Mouse (Mus musculus) left cerebral cortex, postnatal 25 days (tissue): ENCODE results near the gene Gm44973. TPM values are rescaled to one million over a fixed set of nuclear protein-coding genes. Genes with fewer than 3 reads are reported as not detected.
"Not testable (repeated sequence)": the region's sequence is repeated elsewhere in the genome, so short reads cannot be mapped to it uniquely, and the experiment has no call there.

Experiments used
- DNase-seq, 2 experiments: peaks; one replicate each; pipeline ENCODE4 v3.0.0; 2022; ENCODE audit warnings: low spot score in 2 of 2, mixed read lengths in 1 of 2
- intact Hi-C: fragments of 180-260 bp; cut with DNase I; formaldehyde crosslinking; loops from one replicate; pipeline ENCODE4 v1.15.1; 2025
- total RNA-seq, 2 experiments: library from RNA; stranded (reverse); gene quantifications; 2 replicates each; pipeline ENCODE4 v1.2.3; 2021

The Gm44973 gene
- total RNA-seq, 2 experiments from 2014 or later, result not detected

- intact Hi-C loops, result loop anchor here (10.0 kb wide), 1 partner anchor 930 kb away; the partner anchor contains the start of gene Leng8
- no peak for DNase-seq
Measured at GRCm38 (mm10) chr7:5064886-5065285, 49.6 kb downstream of the Gm44973 start.

DNA sequence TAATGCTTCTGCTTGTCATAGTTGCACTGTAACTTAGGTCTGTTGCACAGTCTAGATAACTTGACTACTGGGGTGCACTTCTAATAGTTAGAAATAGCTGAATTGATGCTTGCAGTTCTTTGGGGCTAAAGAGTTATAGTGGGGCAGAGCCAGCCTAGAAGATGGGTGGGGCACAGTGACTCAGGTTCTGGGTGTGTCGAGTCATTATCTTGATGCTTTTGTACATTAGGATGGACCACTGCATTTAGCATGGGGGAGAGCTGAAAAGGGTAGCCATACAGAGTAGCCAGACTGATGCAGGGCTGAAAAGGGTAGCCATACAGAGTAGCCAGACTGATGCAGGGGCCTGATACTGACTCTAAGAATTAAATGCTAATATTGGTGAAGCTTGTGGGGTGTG lies 58.3 kb downstream of the Gm44973 start:
- intact Hi-C loops, result no loop called here
- DNase-seq, result no peak

DNA sequence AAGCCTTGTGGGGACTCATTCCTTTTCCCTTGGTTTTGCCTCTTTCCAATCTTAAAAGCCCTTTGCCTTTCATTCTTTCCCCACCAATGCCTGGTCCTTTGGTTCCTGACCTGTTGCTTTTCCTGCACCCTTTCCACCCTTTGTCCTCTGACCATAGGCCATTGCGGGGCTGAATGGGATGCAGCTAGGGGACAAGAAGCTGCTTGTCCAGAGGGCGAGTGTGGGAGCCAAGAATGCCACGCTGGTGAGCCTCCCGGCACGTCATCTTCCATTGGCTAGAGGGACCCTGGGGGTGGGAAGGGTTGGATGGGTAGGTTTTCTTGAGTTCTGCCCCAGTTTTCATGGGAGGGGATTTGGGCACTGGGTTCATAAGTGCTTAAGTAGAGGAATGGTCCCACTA lies 59.7 kb downstream of the Gm44973 start:
- intact Hi-C loops, result no loop called here
- DNase-seq, result no peak

- DNase-seq, result no peak
- intact Hi-C loops, result no loop called here
Measured at GRCm38 (mm10) chr7:5076931-5077330, 61.6 kb downstream of the Gm44973 start.

DNA sequence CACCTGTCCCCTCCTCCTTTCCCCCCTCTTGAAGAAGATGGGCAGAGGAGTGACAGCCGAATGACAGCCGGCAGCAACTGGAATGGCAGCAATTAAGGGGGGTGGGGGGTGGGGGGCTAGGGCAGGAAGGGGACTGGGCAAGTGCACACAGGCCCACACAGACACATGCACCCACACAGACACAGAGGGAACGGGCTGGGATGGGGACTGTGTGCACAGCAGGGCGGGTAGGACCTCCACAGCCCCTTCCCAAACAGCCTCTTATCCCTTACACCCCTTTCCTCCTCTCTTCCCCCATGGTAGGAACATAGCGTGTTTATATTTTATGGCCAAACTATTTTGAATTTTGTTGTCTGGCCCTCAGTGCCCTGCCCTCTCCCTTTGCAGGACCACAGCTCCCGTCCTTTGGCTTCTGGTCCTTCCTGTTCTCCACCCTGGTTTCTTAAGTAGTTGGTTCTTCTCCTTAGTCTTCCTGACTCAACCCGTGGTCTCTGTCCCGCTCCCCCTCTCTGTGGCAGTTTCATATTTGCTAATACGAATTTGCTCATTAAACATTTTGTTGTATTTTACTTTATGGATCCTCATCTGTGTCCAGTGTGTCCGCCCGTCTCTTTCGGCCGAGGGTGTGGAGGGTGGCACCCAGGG lies 64.2 kb downstream of the Gm44973 start:
- DNase-seq, result not testable (repeated sequence)
- intact Hi-C loops, result loop anchor here (1.0 to 10.0 kb wide), 3 partner anchors 17 to 1095 kb away; partner anchors contain the start of genes Rasl2-9, U2af2 and Zfp444

DNA sequence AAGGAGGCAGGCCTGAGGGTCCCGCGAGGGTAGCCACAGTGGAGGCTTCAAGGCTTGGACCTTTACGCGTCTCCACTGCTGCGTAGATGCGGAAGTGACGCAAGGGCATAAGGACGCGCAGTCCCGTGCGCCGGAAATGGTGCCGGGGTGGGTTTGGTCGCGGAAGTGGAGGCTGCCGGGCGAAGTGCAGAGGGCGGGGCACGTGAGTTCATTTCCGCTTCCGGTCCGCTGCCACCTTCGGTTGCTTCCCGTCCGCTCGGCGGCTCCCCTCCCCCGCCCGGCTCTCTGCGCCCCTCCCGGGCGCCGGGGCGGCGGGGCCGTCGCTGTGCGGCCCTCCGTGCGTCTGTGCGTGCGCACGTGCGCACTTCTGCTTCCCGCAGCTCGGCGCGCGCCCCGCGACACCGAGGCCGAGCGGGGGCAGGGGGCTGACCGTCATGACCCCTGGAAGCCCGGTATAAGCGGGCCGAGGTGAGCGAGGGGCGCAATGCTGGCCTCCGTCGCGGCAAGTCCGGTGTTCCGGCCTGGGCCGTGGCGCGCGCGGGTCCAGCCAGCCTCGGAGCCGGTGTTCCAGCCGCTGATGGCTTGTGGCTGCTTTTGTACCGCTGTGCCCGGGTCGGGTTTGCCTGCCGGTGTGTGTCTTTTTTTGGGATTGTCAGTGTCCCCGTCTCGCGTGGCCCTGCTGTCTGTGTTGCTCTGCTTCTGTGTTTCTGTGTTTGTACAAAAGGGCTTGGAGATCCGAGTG lies 64.9 kb downstream of the Gm44973 start, which contains the start of gene Epn1:
Gene Epn1, plus strand, starts transcription at position 226 of the 742 bp plus-strand sequence.
- intact Hi-C loops, result loop anchor here (1.0 to 10.0 kb wide), 3 partner anchors 18 to 1095 kb away; partner anchors contain the start of genes Rasl2-9, U2af2 and Zfp444
- peak; percentile 96 to 99 for DNase-seq

- intact Hi-C loops, result loop anchor here (1.0 to 10.0 kb wide), 3 partner anchors 19 to 1094 kb away; partner anchors contain the start of genes Rasl2-9, U2af2 and Zfp444
- no peak for DNase-seq
Measured at GRCm38 (mm10) chr7:5080815-5081214, 65.5 kb downstream of the Gm44973 start.

GRCm38 (mm10) chr7:5081241-5081640 lies 65.9 kb downstream of the Gm44973 start:
- DNase-seq, result no peak
- intact Hi-C loops, result loop anchor here (2.0 to 10.0 kb wide), 2 partner anchors 44 to 1094 kb away; partner anchors contain the start of genes Rasl2-9 and Zfp444

DNA sequence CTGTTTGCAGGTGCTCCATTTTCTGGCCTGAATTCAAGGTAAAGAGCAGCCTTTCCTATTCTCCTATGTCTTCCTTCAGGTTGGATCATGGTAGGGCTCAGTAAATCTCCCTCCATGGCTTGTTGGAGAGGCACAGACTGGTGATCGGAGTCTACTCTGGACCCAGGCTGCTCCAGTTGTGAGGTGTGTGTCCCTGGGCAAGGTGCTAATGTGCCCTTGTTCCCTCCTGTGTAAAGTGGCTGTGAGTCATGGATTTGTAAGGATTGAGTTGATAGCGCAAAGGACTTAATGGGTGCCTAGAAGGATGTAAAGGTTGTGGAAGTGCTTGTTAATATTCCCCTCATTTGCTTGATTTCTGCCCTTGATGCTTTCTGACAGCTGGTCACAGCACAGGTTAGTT lies 66.6 kb downstream of the Gm44973 start:
- no peak for DNase-seq

More for the DNA sequence above, 66.6 kb downstream of the Gm44973 start:
- intact Hi-C loops, result loop anchor here (2.0 to 10.0 kb wide), 2 partner anchors 43 to 1093 kb away; partner anchors contain the start of genes Rasl2-9 and Zfp444

Other genes with a start within 250 kb of the Gm44973 start
- gene Fam71e2, start 244.2 kb upstream of the Gm44973 start, total RNA-seq, result not detected
- gene Il11, start 232.6 kb upstream of the Gm44973 start, total RNA-seq, result under 1 TPM; 0.69 to 0.83 TPM
- not detected for gene Tmem190, start 232.6 kb upstream of the Gm44973 start, total RNA-seq
- 1 to 10 TPM; 2.3 to 3.0 TPM for gene Tmem238, start 225.8 kb upstream of the Gm44973 start, total RNA-seq
- 100 to 1,000 TPM; 428 to 431 TPM for gene Rpl28, start 222.6 kb upstream of the Gm44973 start, total RNA-seq
- 100 to 1,000 TPM; 108 to 110 TPM for gene Ube2s, start 202.9 kb upstream of the Gm44973 start, total RNA-seq
- 100 to 1,000 TPM; 115 to 148 TPM for gene Shisa7, start 170.8 kb upstream of the Gm44973 start, total RNA-seq
- gene Isoc2b, start 145.2 kb upstream of the Gm44973 start, total RNA-seq, result 1 to 10 TPM; 3.3 to 4.1 TPM
- gene Isoc2a, start 138.3 kb upstream of the Gm44973 start, total RNA-seq, result 10 to 100 TPM; 10.4 to 11.0 TPM
- under 1 TPM in 1 of 2 experiments, not detected in 1; 0.25 TPM for gene Gm36210, start 109.0 kb upstream of the Gm44973 start, total RNA-seq
- gene Zfp628, start 100.3 kb upstream of the Gm44973 start, total RNA-seq, result 10 to 100 TPM; 14.3 to 14.6 TPM
- gene Nat14, start 93.5 kb upstream of the Gm44973 start, total RNA-seq, result 100 to 1,000 TPM in 1 of 2 experiments, 10 to 100 TPM in 1; 94.4 to 103 TPM
- 1 to 10 TPM; 2.3 to 2.4 TPM for gene Ssc5d, start 89.7 kb upstream of the Gm44973 start, total RNA-seq
- gene Sbk2, start 51.1 kb upstream of the Gm44973 start, total RNA-seq, result not detected
- gene Sbk3, start 44.3 kb upstream of the Gm44973 start, total RNA-seq, result under 1 TPM; 0.34 to 0.85 TPM
- gene Zfp579, start 19.3 kb upstream of the Gm44973 start, total RNA-seq, result 10 to 100 TPM; 24.8 to 33.7 TPM
- 1 to 10 TPM; 6.9 TPM for gene Zfp524, start 1.1 kb upstream of the Gm44973 start, total RNA-seq
- 10 to 100 TPM; 21.2 to 31.2 TPM for gene Fiz1, start 799 bp upstream of the Gm44973 start, total RNA-seq
- 10 to 100 TPM; 32.9 to 34.5 TPM for gene Zfp865, start 4.9 kb downstream of the Gm44973 start, total RNA-seq
- 10 to 100 TPM; 52.0 to 65.0 TPM for gene Ccdc106, start 5.1 kb downstream of the Gm44973 start, total RNA-seq
- 1 to 10 TPM in 1 of 2 experiments, under 1 TPM in 1; 0.85 to 1.2 TPM for gene 4632433K11Rik, start 18.6 kb downstream of the Gm44973 start, total RNA-seq
- 1 to 10 TPM; 5.4 to 6.5 TPM for gene Zfp784, start 22.9 kb downstream of the Gm44973 start, total RNA-seq
- gene Zfp580, start 36.0 kb downstream of the Gm44973 start, total RNA-seq, result 10 to 100 TPM; 36.8 to 41.7 TPM
- 100 to 1,000 TPM; 171 to 180 TPM for gene U2af2, start 46.6 kb downstream of the Gm44973 start, total RNA-seq
- gene Epn1, start 64.7 kb downstream of the Gm44973 start, total RNA-seq, result 100 to 1,000 TPM; 454 to 461 TPM
- gene Rfpl4, start 101.5 kb downstream of the Gm44973 start, total RNA-seq, result not detected
- not detected for gene Rasl2-9, start 110.5 kb downstream of the Gm44973 start, total RNA-seq
- not detected for gene Vmn1r55, start 134.2 kb downstream of the Gm44973 start, total RNA-seq
- not detected for gene Vmn1r56, start 181.3 kb downstream of the Gm44973 start, total RNA-seq
- gene Vmn1r57, start 203.0 kb downstream of the Gm44973 start, total RNA-seq, result not detected